Mouse (Mus musculus): ENCODE measurements around the gene Apobec3. TPM values are rescaled to one million over a fixed set of nuclear protein-coding genes. Genes with fewer than 3 reads are reported as not detected.

The Apobec3 gene
- 11.0 and 11.8 TPM in 2 replicates for polyA plus RNA-seq (2016; fragmentation: Nextera tagmentation; extraction: Ambion mirVana)

- Histone ChIP-seq H3K4me3 (replicated peaks) (peak within 1 kb of the TSS; percentile 51), H3K9ac (replicated peaks) (peak within 1 kb of the TSS; percentile 64), H3K27me3 (peaks cover 42% of the 10 kb centered on the region), H3K4me1 (replicated peaks) (peaks cover 9% of the 10 kb centered on the region; the same call in 1 of the 2 replicates), H3K9me3 (no peaks in the 10 kb centered on the region), H3K4me2 (peak within 1 kb of the TSS; percentile 70), H3K36me3 (no peaks in the 10 kb centered on the region), H3K27ac (no peak within 1 kb of the TSS)
- no peak for ATAC-seq (ENCODE audit: insufficient number of reproducible peaks, insufficient read depth, low FRiP score, low TSS enrichment, low read depth)
- WGBS, result 2% methylated on average over 20 of the region's 20 CpGs
Observed at GRCm38 (mm10) chr15:79891436-79892212, at the start of gene Apobec3. Gene Apobec3 (plus strand): TSS chr15:79891659.

GRCm38 (mm10) chr15:79842985-79843384 lies 48.5 kb upstream of the Apobec3 start:
- H3K4me1 ChIP-seq (replicated peaks), result peaks cover 9% of the 10 kb centered on the region
- no peak overlapping the region for H3K9ac ChIP-seq (replicated peaks)
- H3K9me3 ChIP-seq, result no peaks in the 10 kb centered on the region
- no peak overlapping the region for H3K27ac ChIP-seq
- WGBS, result 82% methylated on average over 3 of the region's 3 CpGs
- no peaks in the 10 kb centered on the region for H3K36me3 ChIP-seq
- H3K27me3 ChIP-seq, result no peaks in the 10 kb centered on the region
- no peak overlapping the region for H3K4me2 ChIP-seq
- ATAC-seq (ENCODE audit: insufficient number of reproducible peaks, insufficient read depth, low FRiP score, low TSS enrichment, low read depth), result no peak
- no peak overlapping the region for H3K4me3 ChIP-seq (replicated peaks)

- ATAC-seq (ENCODE audit: insufficient number of reproducible peaks, insufficient read depth, low FRiP score, low TSS enrichment, low read depth), result no peak
- no peaks in the 10 kb centered on the region for H3K27me3 ChIP-seq
- 70% methylated on average over 4 of the region's 4 CpGs for WGBS
- H3K9me3 ChIP-seq, result no peaks in the 10 kb centered on the region
- no peak overlapping the region for H3K27ac ChIP-seq
- H3K4me2 ChIP-seq, result no peak overlapping the region
- H3K4me3 ChIP-seq (replicated peaks), result no peak overlapping the region
- no peaks in the 10 kb centered on the region for H3K36me3 ChIP-seq
- H3K9ac ChIP-seq (replicated peaks), result no peak overlapping the region
- H3K4me1 ChIP-seq (replicated peaks), result peaks cover 9% of the 10 kb centered on the region
Observed at GRCm38 (mm10) chr15:79845986-79846385, 45.5 kb upstream of the Apobec3 start.

GRCm38 (mm10) chr15:79847100-79847499 lies 44.4 kb upstream of the Apobec3 start:
- Histone ChIP-seq H3K4me2 (no peak overlapping the region), H3K27ac (no peak overlapping the region), H3K4me1 (replicated peaks) (peaks cover 9% of the 10 kb centered on the region), H3K27me3 (no peaks in the 10 kb centered on the region), H3K9ac (replicated peaks) (0 out of 2 replicates have a peak overlapping the region, but pooled peaks have one; percentile 8), H3K4me3 (replicated peaks) (no peak overlapping the region), H3K36me3 (no peaks in the 10 kb centered on the region), H3K9me3 (no peaks in the 10 kb centered on the region)
- no peak for ATAC-seq (ENCODE audit: insufficient number of reproducible peaks, insufficient read depth, low FRiP score, low TSS enrichment, low read depth)
- WGBS, result 19% methylated on average over 5 of the region's 5 CpGs

GRCm38 (mm10) chr15:79850143-79850542 lies 41.3 kb upstream of the Apobec3 start:
- no peaks in the 10 kb centered on the region for H3K36me3 ChIP-seq
- H3K27ac ChIP-seq, result no peak overlapping the region
- 97% methylated on average over 2 of the region's 2 CpGs for WGBS
- no peak overlapping the region for H3K4me3 ChIP-seq (replicated peaks)
- no peak overlapping the region for H3K9ac ChIP-seq (replicated peaks)
- H3K4me1 ChIP-seq (replicated peaks), result peaks cover 9% of the 10 kb centered on the region
- no peak overlapping the region for H3K4me2 ChIP-seq
- no peak for ATAC-seq (ENCODE audit: insufficient number of reproducible peaks, insufficient read depth, low FRiP score, low TSS enrichment, low read depth)
- no peaks in the 10 kb centered on the region for H3K27me3 ChIP-seq
- H3K9me3 ChIP-seq, result no peaks in the 10 kb centered on the region

- Histone ChIP-seq H3K4me2 (no peak overlapping the region), H3K36me3 (no peaks in the 10 kb centered on the region), H3K27me3 (no peaks in the 10 kb centered on the region), H3K9me3 (no peaks in the 10 kb centered on the region), H3K27ac (no peak overlapping the region), H3K9ac (replicated peaks) (no peak overlapping the region), H3K4me1 (replicated peaks) (peaks cover 5% of the 10 kb centered on the region; the same call in 1 of the 2 replicates), H3K4me3 (replicated peaks) (no peak overlapping the region)
- ATAC-seq (ENCODE audit: insufficient number of reproducible peaks, insufficient read depth, low FRiP score, low TSS enrichment, low read depth), result no peak
- 86% methylated on average over 5 of the region's 5 CpGs for WGBS
Observed at GRCm38 (mm10) chr15:79858979-79859378, 32.5 kb upstream of the Apobec3 start.

GRCm38 (mm10) chr15:79859821-79860220 lies 31.6 kb upstream of the Apobec3 start:
- no peaks in the 10 kb centered on the region for H3K9me3 ChIP-seq
- no peak for ATAC-seq (ENCODE audit: insufficient number of reproducible peaks, insufficient read depth, low FRiP score, low TSS enrichment, low read depth)
- H3K27me3 ChIP-seq, result no peaks in the 10 kb centered on the region
- H3K36me3 ChIP-seq, result no peaks in the 10 kb centered on the region
- H3K4me3 ChIP-seq (replicated peaks), result no peak overlapping the region
- no peak overlapping the region for H3K4me2 ChIP-seq
- H3K9ac ChIP-seq (replicated peaks), result no peak overlapping the region
- no peak overlapping the region for H3K27ac ChIP-seq
- peaks cover 5% of the 10 kb centered on the region; the same call in 1 of the 2 replicates for H3K4me1 ChIP-seq (replicated peaks)
- 88% methylated on average over 9 of the region's 9 CpGs for WGBS

- no peak for ATAC-seq (ENCODE audit: insufficient number of reproducible peaks, insufficient read depth, low FRiP score, low TSS enrichment, low read depth)
- 79% methylated on average over 3 of the region's 3 CpGs for WGBS
- Histone ChIP-seq H3K36me3 (no peaks in the 10 kb centered on the region), H3K27me3 (no peaks in the 10 kb centered on the region), H3K4me1 (replicated peaks) (no peaks in the 10 kb centered on the region), H3K9ac (replicated peaks) (no peak overlapping the region), H3K9me3 (0 out of 2 replicates have a peak, but pooled peaks cover 4% of the 10 kb centered on the region), H3K27ac (no peak overlapping the region), H3K4me3 (replicated peaks) (no peak overlapping the region), H3K4me2 (no peak overlapping the region)
Observed at GRCm38 (mm10) chr15:79867260-79868002, 24.0 kb upstream of the Apobec3 start.

- Histone ChIP-seq H3K4me3 (replicated peaks) (no peak overlapping the region), H3K9ac (replicated peaks) (no peak overlapping the region), H3K4me1 (replicated peaks) (no peaks in the 10 kb centered on the region), H3K27me3 (no peaks in the 10 kb centered on the region), H3K4me2 (no peak overlapping the region), H3K27ac (no peak overlapping the region), H3K36me3 (no peaks in the 10 kb centered on the region), H3K9me3 (0 out of 2 replicates have a peak, but pooled peaks cover 4% of the 10 kb centered on the region)
- ATAC-seq (ENCODE audit: insufficient number of reproducible peaks, insufficient read depth, low FRiP score, low TSS enrichment, low read depth), result no peak
- 90% methylated on average over 8 of the region's 8 CpGs for WGBS
Observed at GRCm38 (mm10) chr15:79873545-79873944, 17.9 kb upstream of the Apobec3 start.

GRCm38 (mm10) chr15:79873995-79874394 lies 17.5 kb upstream of the Apobec3 start:
- Histone ChIP-seq H3K4me2 (no peak overlapping the region), H3K9me3 (0 out of 2 replicates have a peak, but pooled peaks cover 4% of the 10 kb centered on the region), H3K36me3 (no peaks in the 10 kb centered on the region), H3K9ac (replicated peaks) (no peak overlapping the region), H3K27ac (no peak overlapping the region), H3K27me3 (no peaks in the 10 kb centered on the region), H3K4me3 (replicated peaks) (no peak overlapping the region), H3K4me1 (replicated peaks) (peaks cover 2% of the 10 kb centered on the region; the same call in 1 of the 2 replicates)
- 74% methylated on average over 2 of the region's 2 CpGs for WGBS
- no peak for ATAC-seq (ENCODE audit: insufficient number of reproducible peaks, insufficient read depth, low FRiP score, low TSS enrichment, low read depth)

- Histone ChIP-seq H3K36me3 (no peaks in the 10 kb centered on the region), H3K4me1 (replicated peaks) (peaks cover 8% of the 10 kb centered on the region; the same call in 1 of the 2 replicates), H3K9ac (replicated peaks) (no peak overlapping the region), H3K4me2 (no peak overlapping the region), H3K27ac (no peak overlapping the region), H3K27me3 (0 out of 2 replicates have a peak, but pooled peaks cover 4% of the 10 kb centered on the region), H3K9me3 (no peaks in the 10 kb centered on the region), H3K4me3 (replicated peaks) (no peak overlapping the region)
- ATAC-seq (ENCODE audit: insufficient number of reproducible peaks, insufficient read depth, low FRiP score, low TSS enrichment, low read depth), result no peak
- 78% methylated on average over 18 of the region's 18 CpGs for WGBS
Observed at GRCm38 (mm10) chr15:79875261-79875995, 16.0 kb upstream of the Apobec3 start.

All from limb, embryonic 12.5 days (tissue).